Mouse (Mus musculus) thymus, adult 2 months (tissue): ENCODE results near the gene Tmem50a.

Source experiments
- CTCF ChIP-seq: fragments of 200-500 bp; IDR thresholded peaks from 2 replicates; pipeline ENCODE4 v1.5.1; 2012; ENCODE audit warnings: mild to moderate bottlenecking, control low read depth, low read length, moderate library complexity, borderline replicate concordance; ENCODE audit not compliant: control insufficient read depth, poor library complexity, insufficient read depth; ENCODE audit errors: extremely low read depth
- POLR2A ChIP-seq: fragments of 200-500 bp; IDR thresholded peaks from 2 replicates; pipeline ENCODE4 v1.6.1; 2012; ENCODE audit warnings: mild to moderate bottlenecking, low read length, control low read depth, moderate library complexity; ENCODE audit not compliant: control insufficient read depth, poor library complexity, insufficient read depth; ENCODE audit errors: extremely low read depth

GRCm38 (mm10) chr4:134903046-134903445 lies 11.8 kb downstream of the Tmem50a start:
- TF ChIP-seq POLR2A = no peak
- no peak for TF ChIP-seq CTCF
